Mouse (Mus musculus) intestine, embryonic 14.5 days (tissue): ENCODE results near the gene Aplp1. TPM values are rescaled to one million over a fixed set of nuclear protein-coding genes. Genes with fewer than 3 reads are reported as not detected.

Experiments used
- ATAC-seq: fragments of 200-750 bp; cut with Nextera tagmentation; replicated peaks from 2 replicates; pipeline ENCODE4 v1.8.0; 2017; ENCODE audit warnings: low read depth, moderate number of reproducible peaks, moderate TSS enrichment, moderate library complexity; ENCODE audit not compliant: low FRiP score, low TSS enrichment
- DNase-seq: peaks from one replicate; pipeline ENCODE4 v3.0.0-alpha.2; 2018; ENCODE audit warnings: low spot score
- H3K27ac ChIP-seq: fragments of 300-500 bp; sonication (generic); 2 replicates; pipeline ENCODE4 v1.5.1; 2014; ENCODE audit warnings: low read depth, mild to moderate bottlenecking, control low read depth
- H3K27me3 ChIP-seq: fragments of 300-500 bp; sonication (generic); replicated peaks from 2 replicates; pipeline ENCODE4 v1.6.1; 2014; ENCODE audit warnings: low read length, control low read depth; ENCODE audit not compliant: control insufficient read depth, insufficient read depth
- H3K36me3 ChIP-seq: fragments of 300-500 bp; sonication (generic); 2 replicates; pipeline ENCODE4 v1.6.1; 2014; ENCODE audit warnings: low read length, control low read depth; ENCODE audit not compliant: control insufficient read depth, insufficient read depth
- H3K4me1 ChIP-seq: fragments of 300-500 bp; sonication (generic); replicated peaks from 2 replicates; pipeline ENCODE4 v1.6.1; 2014; ENCODE audit warnings: low read length, control low read depth, mixed read lengths; ENCODE audit not compliant: control insufficient read depth, insufficient read depth
- H3K4me2 ChIP-seq: fragments of 300-500 bp; sonication (generic); 2 replicates; pipeline ENCODE4 v1.6.1; 2014; ENCODE audit warnings: low read length
- H3K4me3 ChIP-seq: fragments of 300-500 bp; sonication (generic); 2 replicates; pipeline ENCODE4 v1.5.1; 2014; ENCODE audit warnings: low read depth, low read length, control low read depth, mixed read lengths
- H3K9ac ChIP-seq: fragments of 300-500 bp; sonication (generic); 2 replicates; pipeline ENCODE4 v1.6.1; 2014; ENCODE audit warnings: mild to moderate bottlenecking, low read length
- H3K9me3 ChIP-seq: fragments of 300-500 bp; sonication (generic); 2 replicates; pipeline ENCODE4 v1.6.1; 2016; ENCODE audit warnings: low read length, control low read depth; ENCODE audit not compliant: control insufficient read depth
- WGBS: fragments of 180-500 bp; shearing (Covaris S2); extraction: QIAGEN DNeasy Blood & Tissue Kit; methylation state at CpG from one replicate; pipeline ENCODE4 v1.1.7; 2014; 5-methylcytosine and 5-hydroxymethylcytosine counted together
- polyA plus RNA-seq: library from polyadenylated mRNA; unstranded; fragments of >200 nt; fragmentation: Nextera tagmentation; extraction: Ambion mirVana; gene quantifications from 2 replicates; pipeline ENCODE4 v1.2.1, GENCODE M21; 2014

The Aplp1 gene
- polyA plus RNA-seq, 1 experiment from 2014 or later: 43.0 TPM

DNA sequence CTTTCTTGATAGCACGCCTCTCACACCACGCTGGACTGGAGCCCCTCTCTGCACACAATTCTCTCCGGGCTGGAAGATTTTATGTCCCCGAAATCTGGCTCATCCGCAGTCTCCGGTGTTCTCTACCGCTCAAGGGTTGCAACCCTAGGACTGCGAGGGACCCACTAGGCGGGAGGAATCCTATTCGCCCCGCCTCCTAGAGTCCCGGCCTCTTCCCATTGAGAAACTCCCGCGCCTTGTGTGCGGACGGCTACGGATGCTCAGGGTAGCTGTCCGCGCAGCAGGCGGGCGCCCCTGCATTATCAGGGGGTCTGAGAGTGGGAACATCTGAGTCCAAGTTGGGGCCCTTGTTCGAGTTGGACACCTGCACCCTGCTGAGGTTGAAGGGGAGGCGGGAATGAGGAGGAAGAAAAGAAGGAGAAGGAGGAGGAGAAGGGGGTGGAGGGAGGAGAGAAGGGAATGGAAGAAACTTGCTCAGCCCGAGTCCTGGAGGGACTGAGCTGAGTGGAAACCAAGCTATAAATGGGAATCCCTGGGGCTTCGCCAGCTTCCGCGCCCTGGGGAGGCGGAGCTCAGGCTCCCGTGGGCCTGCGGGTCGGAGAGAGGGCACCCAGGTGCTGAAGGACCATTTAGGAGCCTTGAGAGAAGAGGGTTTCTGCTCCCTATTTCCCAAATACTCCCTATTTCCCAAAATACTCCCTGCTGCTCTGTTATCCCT lies 11.7 kb upstream of the Aplp1 start:
- H3K4me3 ChIP-seq: peak overlapping the region; percentile 21
- no peaks in the 10 kb centered on the region for H3K36me3 ChIP-seq
- no peak overlapping the region for H3K27ac ChIP-seq
- DNase-seq (no peak), ATAC-seq (no peak)
- H3K4me2 ChIP-seq: peak overlapping the region; percentile 39
- no peak overlapping the region for H3K9ac ChIP-seq
- H3K4me1 ChIP-seq: 0 out of 2 replicates have a peak, but pooled peaks cover 5% of the 10 kb centered on the region
- no peaks in the 10 kb centered on the region for H3K9me3 ChIP-seq
- WGBS: 2% methylated on average over 31 of the region's 31 CpGs
- H3K27me3 ChIP-seq: peaks cover 100% of the 10 kb centered on the region

DNA sequence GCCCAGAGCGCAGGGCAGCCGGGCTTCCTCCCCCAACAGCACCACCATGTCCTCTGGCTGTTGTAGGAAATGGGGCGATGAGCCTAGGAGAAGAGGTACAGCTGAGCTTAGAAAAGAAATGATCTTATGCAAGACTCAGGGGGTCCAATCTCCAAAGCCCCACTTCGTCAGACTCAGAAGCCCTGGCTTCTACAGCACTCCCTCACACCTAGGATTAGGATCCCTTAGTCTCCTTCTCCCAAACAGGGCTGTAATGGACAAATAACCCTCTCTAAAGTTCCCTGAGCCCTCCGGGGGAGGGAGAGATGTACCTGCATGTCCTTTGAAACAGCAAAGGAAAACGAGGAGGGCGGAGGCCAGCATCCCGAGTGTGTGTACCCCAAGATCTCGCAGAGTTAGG lies 11.2 kb upstream of the Aplp1 start:
- WGBS: 1% methylated on average over 9 of the region's 9 CpGs
- ATAC-seq: no peak
- no peak overlapping the region for H3K4me3 ChIP-seq

DNA sequence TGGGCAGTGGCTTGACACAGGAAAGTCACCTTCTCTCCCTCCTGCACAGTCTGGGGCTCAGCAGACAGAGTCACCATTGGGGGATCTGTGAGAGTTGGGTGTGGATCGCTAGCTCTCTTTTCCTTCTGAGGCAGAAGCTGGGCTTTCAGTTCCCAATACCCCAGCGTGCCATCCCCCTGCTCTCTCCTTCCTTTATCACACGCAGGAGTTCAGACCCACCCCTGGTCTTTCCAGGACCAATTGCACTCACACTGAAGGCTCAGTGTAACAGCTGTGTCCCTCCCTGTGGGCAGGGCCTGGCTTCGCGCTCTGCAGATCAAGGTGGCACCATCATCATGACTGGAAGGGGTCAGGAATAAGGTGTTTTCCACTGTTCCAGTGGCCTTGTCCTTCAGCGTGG lies 8.9 kb upstream of the Aplp1 start:
- WGBS: 11% methylated on average over 6 of the region's 6 CpGs
- Histone ChIP-seq H3K4me3 (no peak overlapping the region; the same call in 1 of the 2 replicates), H3K27me3 (peaks cover 73% of the 10 kb centered on the region), H3K4me2 (peak overlapping the region; percentile 35; the same call in 1 of the 2 replicates), H3K36me3 (no peaks in the 10 kb centered on the region), H3K9ac (no peak overlapping the region), H3K27ac (no peak overlapping the region), H3K9me3 (no peaks in the 10 kb centered on the region), H3K4me1 (0 out of 2 replicates have a peak, but pooled peaks cover 5% of the 10 kb centered on the region)
- ATAC-seq: no peak
- no peak for DNase-seq

More for the DNA sequence above, 11.2 kb upstream of the Aplp1 start:
- DNase-seq: no peak
- no peaks in the 10 kb centered on the region for H3K36me3 ChIP-seq
- H3K27me3 ChIP-seq: peaks cover 95% of the 10 kb centered on the region
- H3K4me1 ChIP-seq: 0 out of 2 replicates have a peak, but pooled peaks cover 5% of the 10 kb centered on the region
- no peak overlapping the region for H3K27ac ChIP-seq
- no peak overlapping the region for H3K9ac ChIP-seq
- H3K4me2 ChIP-seq: peak overlapping the region; percentile 39; the same call in 1 of the 2 replicates
- no peaks in the 10 kb centered on the region for H3K9me3 ChIP-seq

DNA sequence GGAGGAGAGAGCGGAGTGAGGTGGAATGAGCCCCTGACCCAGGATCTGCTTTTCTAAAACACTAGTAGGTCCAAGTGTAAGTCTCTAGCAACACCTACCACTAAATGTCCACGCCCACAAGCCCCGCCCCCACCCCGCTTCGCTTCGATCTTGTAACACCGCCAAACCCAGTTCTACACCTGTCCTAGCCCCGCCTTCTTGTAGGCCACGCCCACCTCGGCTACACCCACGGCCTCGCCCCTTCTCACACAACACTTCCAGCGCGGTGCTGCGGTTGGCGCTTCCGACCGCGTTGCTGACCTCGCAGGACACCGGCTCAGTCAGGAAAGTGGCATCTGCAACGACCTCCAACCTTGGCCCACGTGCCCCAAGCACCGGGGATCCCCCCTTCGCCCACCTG lies 8.4 kb upstream of the Aplp1 start:
- DNase-seq (no peak), ATAC-seq (peak; percentile 62; the same call in 1 of the 2 replicates)
- no peak overlapping the region for H3K27ac ChIP-seq
- 0 out of 2 replicates have a peak, but pooled peaks cover 5% of the 10 kb centered on the region for H3K4me1 ChIP-seq
- no peak overlapping the region; the same call in 1 of the 2 replicates for H3K4me3 ChIP-seq
- H3K9me3 ChIP-seq: no peaks in the 10 kb centered on the region
- H3K27me3 ChIP-seq: peaks cover 68% of the 10 kb centered on the region
- H3K9ac ChIP-seq: no peak overlapping the region
- peak overlapping the region; percentile 35 for H3K4me2 ChIP-seq
- 3% methylated on average over 25 of the region's 25 CpGs for WGBS
- no peaks in the 10 kb centered on the region for H3K36me3 ChIP-seq

DNA sequence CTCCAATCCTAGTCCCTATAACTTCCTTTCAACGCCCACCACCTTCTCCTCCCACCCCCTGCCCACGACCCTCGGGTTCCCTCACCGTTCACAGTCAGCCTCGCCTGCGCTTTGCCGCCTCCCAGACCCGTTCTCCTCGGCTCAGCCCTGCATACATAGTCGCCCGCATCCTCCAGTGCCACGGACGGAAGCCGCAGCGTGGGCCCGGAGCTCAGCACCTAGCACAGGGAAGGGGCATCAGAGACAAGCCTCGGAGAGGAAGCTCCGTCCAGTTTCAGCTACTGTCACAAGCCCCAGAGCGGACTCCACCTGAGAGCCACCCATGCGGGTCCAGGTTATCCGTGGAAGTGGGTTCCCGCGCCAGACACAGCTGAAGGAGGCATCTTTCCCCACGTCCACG lies 8.0 kb upstream of the Aplp1 start:
- Histone ChIP-seq H3K9me3 (no peaks in the 10 kb centered on the region), H3K4me2 (peak overlapping the region; percentile 35; the same call in 1 of the 2 replicates), H3K27me3 (peaks cover 64% of the 10 kb centered on the region), H3K36me3 (no peaks in the 10 kb centered on the region), H3K4me3 (no peak overlapping the region; the same call in 1 of the 2 replicates), H3K4me1 (0 out of 2 replicates have a peak, but pooled peaks cover 5% of the 10 kb centered on the region), H3K9ac (no peak overlapping the region), H3K27ac (no peak overlapping the region)
- 19% methylated on average over 25 of the region's 25 CpGs for WGBS
- ATAC-seq (0 out of 2 replicates have a peak, but pooled peaks have one; percentile 19), DNase-seq (no peak)

DNA sequence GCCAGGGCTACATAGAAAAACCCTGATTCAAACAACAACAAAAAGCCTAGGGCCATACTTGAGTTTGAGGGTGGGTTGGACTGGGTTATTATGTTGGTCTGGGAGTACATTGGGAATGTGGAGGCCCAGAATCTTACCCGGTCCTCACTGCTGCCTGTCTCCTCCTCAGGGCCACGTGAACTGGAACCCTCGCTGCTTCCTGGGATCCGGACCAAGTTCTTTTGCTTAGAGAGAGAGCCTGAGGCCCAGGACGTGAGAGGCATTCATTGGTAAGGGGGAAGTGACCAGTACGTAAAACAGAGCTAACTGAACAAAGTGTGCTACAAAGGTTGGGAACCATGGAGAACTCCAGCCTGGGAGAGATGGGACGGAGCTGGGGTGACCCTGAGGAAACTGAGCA lies 4.9 kb upstream of the Aplp1 start:
- Histone ChIP-seq H3K4me2 (no peak overlapping the region), H3K9ac (no peak overlapping the region), H3K27me3 (peaks cover 33% of the 10 kb centered on the region), H3K4me3 (no peak overlapping the region), H3K4me1 (no peaks in the 10 kb centered on the region), H3K36me3 (no peaks in the 10 kb centered on the region), H3K9me3 (no peaks in the 10 kb centered on the region), H3K27ac (no peak overlapping the region)
- 75% methylated on average over 7 of the region's 7 CpGs for WGBS
- DNase-seq (no peak), ATAC-seq (no peak)

DNA sequence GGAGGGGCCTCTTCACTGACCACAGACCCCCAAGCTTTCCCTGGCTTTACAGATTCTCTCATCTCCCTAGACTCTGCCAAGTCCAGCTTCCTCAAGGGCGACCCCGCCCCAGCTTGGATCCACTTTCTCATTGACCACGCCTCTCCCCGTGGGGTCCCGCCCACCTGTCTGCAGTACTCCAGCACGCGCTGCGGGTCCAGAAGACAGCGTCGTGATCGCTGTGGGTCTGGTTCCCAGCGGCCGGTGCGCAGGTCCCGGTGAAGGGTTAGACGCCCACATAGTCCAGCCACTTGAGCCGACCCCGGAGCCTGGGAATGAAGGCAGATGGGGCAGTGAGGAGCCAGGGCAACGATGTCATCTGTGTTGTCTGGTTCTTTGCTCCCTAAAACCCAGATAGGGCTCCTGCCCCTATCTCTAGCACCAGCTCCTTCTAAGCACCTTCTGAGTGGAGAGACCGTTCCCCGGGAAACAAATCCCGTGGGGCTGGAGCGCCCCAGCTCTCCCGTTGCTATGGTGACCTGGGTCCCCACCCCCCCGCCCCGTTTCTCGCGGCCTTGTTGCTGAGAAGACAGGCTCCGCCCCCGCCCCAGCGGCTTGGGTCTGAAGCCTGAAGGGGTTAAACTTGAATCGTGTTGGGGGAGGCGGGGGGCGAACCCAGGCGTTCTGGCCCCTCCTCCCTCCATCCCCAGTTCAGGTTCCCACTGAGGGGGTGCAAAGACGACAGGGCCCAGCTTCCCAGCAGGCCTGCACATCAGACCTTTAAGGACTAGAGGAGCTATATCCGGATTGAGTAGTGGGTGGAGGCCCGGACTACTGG lies 973 bp downstream of the Aplp1 start:
- Histone ChIP-seq H3K36me3 (no peaks in the 10 kb centered on the region), H3K4me2 (peak overlapping the region; percentile 56), H3K9me3 (no peaks in the 10 kb centered on the region), H3K27ac (no peak overlapping the region), H3K4me1 (peaks cover 9% of the 10 kb centered on the region), H3K9ac (peak overlapping the region; percentile 33; the same call in 1 of the 2 replicates), H3K4me3 (peak overlapping the region; percentile 40), H3K27me3 (peaks cover 6% of the 10 kb centered on the region)
- WGBS: under 1% methylated on average over 38 of the region's 38 CpGs
- DNase-seq (no peak), ATAC-seq (peak; percentile 24; the same call in 1 of the 2 replicates)

DNA sequence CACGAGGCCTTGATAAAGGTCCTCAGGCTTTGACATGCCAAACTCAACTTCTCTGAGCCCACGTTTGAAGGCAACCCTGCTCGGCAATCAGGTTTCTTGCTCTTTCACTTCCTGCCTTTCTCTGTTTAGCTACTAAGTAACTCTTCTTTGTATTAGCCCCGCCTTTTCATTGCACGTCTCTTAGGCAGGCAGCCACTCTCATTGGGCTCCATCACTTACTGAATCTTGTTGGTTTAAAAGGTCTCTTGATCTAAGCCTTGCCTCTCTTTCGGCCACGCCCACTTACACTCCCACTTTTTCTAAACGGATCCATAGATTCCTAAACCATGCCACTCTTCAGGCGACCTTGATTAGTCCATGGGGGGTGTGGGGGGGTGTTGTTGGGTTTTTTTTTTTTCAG lies 1.6 kb downstream of the Aplp1 start:
- H3K4me3 ChIP-seq: no peak overlapping the region

More for the DNA sequence above, 1.6 kb downstream of the Aplp1 start:
- Histone ChIP-seq H3K4me1 (peaks cover 9% of the 10 kb centered on the region), H3K9ac (no peak overlapping the region), H3K27ac (no peak overlapping the region), H3K27me3 (peaks cover 6% of the 10 kb centered on the region), H3K4me2 (peak overlapping the region; percentile 56), H3K9me3 (no peaks in the 10 kb centered on the region), H3K36me3 (no peaks in the 10 kb centered on the region)
- DNase-seq (no peak), ATAC-seq (no peak)
- WGBS: 21% methylated on average over 9 of the region's 9 CpGs
